Mouse (Mus musculus) central nervous system, embryonic 18 days (tissue): ENCODE measurements around the gene 2310022B05Rik. TPM values are rescaled to one million over a fixed set of nuclear protein-coding genes. Genes with fewer than 3 reads are reported as not detected.

Source experiments
- polyA plus RNA-seq: library from polyadenylated mRNA; depleted of rRNA; stranded (reverse); fragments of >200 nt; gene quantifications from 2 replicates; pipeline ENCODE4 v1.2.3, GENCODE M21; 2012; rRNA removed

2310022B05Rik gene
- 73.5 and 80.2 TPM in 2 replicates for polyA plus RNA-seq

GRCm38 (mm10) chr8:124663112-124663873 lies at the start of gene 2310022B05Rik:
Gene 2310022B05Rik (minus strand): TSS chr8:124663369.

Other genes with a start within 250 kb of the 2310022B05Rik start
- gene Pgbd5, start 223.7 kb downstream of the 2310022B05Rik start, polyA plus RNA-seq, result 40.9 TPM in 2 replicates
- 29.7 and 30.4 TPM in 2 replicates for gene Cog2, start 142.6 kb downstream of the 2310022B05Rik start, polyA plus RNA-seq
- gene Agt, start 93.7 kb downstream of the 2310022B05Rik start, polyA plus RNA-seq, result 8.6 and 12.7 TPM in 2 replicates
- 0.03 and 0.05 TPM in 2 replicates for gene Capn9, start 87.3 kb downstream of the 2310022B05Rik start, polyA plus RNA-seq
- gene Ttc13, start 58.6 kb upstream of the 2310022B05Rik start, polyA plus RNA-seq, result 60.5 and 63.7 TPM in 2 replicates
- gene Arv1, start 58.8 kb upstream of the 2310022B05Rik start, polyA plus RNA-seq, result 37.7 and 42.4 TPM in 2 replicates
- 0.49 and 0.72 TPM in 2 replicates for gene Fam89a, start 88.5 kb upstream of the 2310022B05Rik start, polyA plus RNA-seq
- 67.8 and 91.8 TPM in 2 replicates for gene Trim67, start 129.7 kb upstream of the 2310022B05Rik start, polyA plus RNA-seq
- 78.5 and 83.7 TPM in 2 replicates for gene Gnpat, start 199.7 kb upstream of the 2310022B05Rik start, polyA plus RNA-seq
- gene 2810004N23Rik, start 199.8 kb upstream of the 2310022B05Rik start, polyA plus RNA-seq, result 19.9 and 20.9 TPM in 2 replicates
- 15.1 and 15.3 TPM in 2 replicates for gene Exoc8, start 234.3 kb upstream of the 2310022B05Rik start, polyA plus RNA-seq
- gene Sprtn, start 234.5 kb upstream of the 2310022B05Rik start, polyA plus RNA-seq, result 18.0 and 19.5 TPM in 2 replicates